Mouse (Mus musculus): Measurements from ENCODE around the gene Nelfa. TPM values are rescaled to one million over a fixed set of nuclear protein-coding genes. Genes with fewer than 3 reads are reported as not detected.

The Nelfa gene
- total and polyA plus RNA-seq, 3 experiments = 20.6 to 41.2 (median 23.9) TPM

- TF ChIP-seq ZKSCAN1 (IDR thresholded peaks at IDR 0.05; ENCODE audit: borderline replicate concordance, low read depth, low read length) (no peak), CHD1 (IDR thresholded peaks at IDR 0.05; ENCODE audit: low read depth, low read length) (no peak), ELF1 (IDR thresholded peaks at IDR 0.05; ENCODE audit: low read depth, low read length) (no peak), ZMIZ1 (IDR thresholded peaks at IDR 0.05; ENCODE audit: low read depth, low read length) (no peak), MAX (IDR thresholded peaks at IDR 0.05; ENCODE audit: low read length) (no peak)
These were observed 18.1 kb upstream of the Nelfa start (continued) for GRCm38 (mm10) chr5:33954354-33954753.

GRCm38 (mm10) chr5:33953471-33954185, 17.4 kb upstream of the Nelfa start:
- TF ChIP-seq ZC3H11A (IDR thresholded peaks at IDR 0.05; ENCODE audit: low read depth, low read length) (no peak), USF1 (IDR thresholded peaks at IDR 0.05; ENCODE audit: low read depth, low read length) (no peak), TCF12 (IDR thresholded peaks at IDR 0.05; ENCODE audit: low read depth, low read length) (no peak), IRF4 (IDR thresholded peaks at IDR 0.05; ENCODE audit: low read depth, low read length) (no peak), CHD2 (IDR thresholded peaks at IDR 0.05; ENCODE audit: low read length) (no peak)
- DNase-seq (ENCODE audit: extremely low read depth) = no peak
- H3K4me2 ChIP-seq (ENCODE audit: insufficient read depth, low read depth, poor library complexity, severe bottlenecking) = no peak overlapping the region
- H3K27me3 ChIP-seq (replicated peaks) = no peaks in the 10 kb centered on the region
- no peak overlapping the region for H3K9ac ChIP-seq (ENCODE audit: insufficient read depth, low read depth)
- H3K4me1 ChIP-seq (ENCODE audit: control insufficient read depth in 1 of 2, insufficient read depth in 2 of 2) = no peaks in the 10 kb centered on the region
- H3K4me3 ChIP-seq (replicated peaks in 1 of 3; ENCODE audit: low read depth in 2 of 3, low read length in 2 of 3, poor library complexity in 1 of 3) = no peak overlapping the region
- dilution Hi-C loops (cut with MboI; ENCODE audit: extremely low pct_ligation_motif_present, extremely low pct_unique_long_range_greater_than_20kb, low sequenced_read_pairs) = no loop called here
- no peaks in the 10 kb centered on the region for H3K79me2 ChIP-seq (replicated peaks; ENCODE audit: control insufficient read depth, extremely low read depth, insufficient read depth, poor library complexity, severe bottlenecking)
- peaks cover 14% of the 10 kb centered on the region for H3K9me3 ChIP-seq (replicated peaks; ENCODE audit: low read length)
- no peaks in the 10 kb centered on the region for H3K36me3 ChIP-seq (replicated peaks in 1 of 2; ENCODE audit: control insufficient read depth in 1 of 2, insufficient read depth in 1 of 2, low read length in 1 of 2)
- in situ Hi-C loops (cut with MboI; ENCODE audit: low pct_ligation_motif_present, low pct_unique_long_range_greater_than_20kb, low sequenced_read_pairs) = no loop called here
- no peak overlapping the region for H3K27ac ChIP-seq (ENCODE audit: insufficient read depth, low read depth)

- Histone ChIP-seq H3K27me3 (replicated peaks) (no peaks in the 10 kb centered on the region), H3K9ac (ENCODE audit: insufficient read depth, low read depth) (no peak overlapping the region), H3K4me2 (ENCODE audit: insufficient read depth, low read depth, poor library complexity, severe bottlenecking) (no peak overlapping the region), H3K36me3 (replicated peaks in 1 of 2; ENCODE audit: control insufficient read depth in 1 of 2, insufficient read depth in 1 of 2, low read length in 1 of 2) (no peaks in the 10 kb centered on the region), H3K27ac (ENCODE audit: insufficient read depth, low read depth) (no peak overlapping the region), H3K79me2 (replicated peaks; ENCODE audit: control insufficient read depth, extremely low read depth, insufficient read depth, poor library complexity, severe bottlenecking) (no peaks in the 10 kb centered on the region), H3K4me1 (ENCODE audit: control insufficient read depth in 1 of 2, insufficient read depth in 2 of 2) (no peaks in the 10 kb centered on the region), H3K9me3 (replicated peaks; ENCODE audit: low read length) (peaks cover 7% of the 10 kb centered on the region), H3K4me3 (replicated peaks in 1 of 3; ENCODE audit: low read depth in 2 of 3, low read length in 2 of 3, poor library complexity in 1 of 3) (no peak overlapping the region)
- in situ Hi-C loops (cut with MboI; ENCODE audit: low pct_ligation_motif_present, low pct_unique_long_range_greater_than_20kb, low sequenced_read_pairs) (no loop called here), dilution Hi-C loops (cut with MboI; ENCODE audit: extremely low pct_ligation_motif_present, extremely low pct_unique_long_range_greater_than_20kb, low sequenced_read_pairs) (no loop called here)
- no peak for DNase-seq (ENCODE audit: extremely low read depth)
- TF ChIP-seq MAFK (IDR thresholded peaks at IDR 0.05; ENCODE audit: insufficient replicate concordance, low read length) (no peak), ZKSCAN1 (IDR thresholded peaks at IDR 0.05; ENCODE audit: borderline replicate concordance, low read depth, low read length) (no peak), RCOR1 (conservative IDR thresholded peaks at IDR 0.05; ENCODE audit: low read depth, low read length) (no peak), NRF1 (IDR thresholded peaks at IDR 0.05; ENCODE audit: low read depth, low read length) (no peak), E2F4 (IDR thresholded peaks at IDR 0.05; ENCODE audit: insufficient replicate concordance, low read depth, low read length) (no peak), EP300 (IDR thresholded peaks at IDR 0.05; ENCODE audit: low read length) (no peak), MEF2A (IDR thresholded peaks at IDR 0.05; ENCODE audit: borderline replicate concordance, low read depth, low read length) (no peak), SIN3A (IDR thresholded peaks at IDR 0.05; ENCODE audit: low read length) (no peak), PAX5 (IDR thresholded peaks at IDR 0.05; ENCODE audit: low read length) (no peak), JUN (IDR thresholded peaks at IDR 0.05; ENCODE audit: insufficient read depth, low read depth, low read length) (no peak), IRF4 (IDR thresholded peaks at IDR 0.05; ENCODE audit: low read depth, low read length) (no peak), CHD1 (IDR thresholded peaks at IDR 0.05; ENCODE audit: low read depth, low read length) (no peak), POLR2A (IDR thresholded peaks at IDR 0.05; ENCODE audit: low read depth, low read length) (no peak), ELF1 (IDR thresholded peaks at IDR 0.05; ENCODE audit: low read depth, low read length) (no peak), MAZ (IDR thresholded peaks at IDR 0.05; ENCODE audit: low read depth, low read length) (no peak), ETS1 (conservative IDR thresholded peaks at IDR 0.05; ENCODE audit: low read depth, low read length) (no peak), UBTF (IDR thresholded peaks at IDR 0.05; ENCODE audit: low read depth, low read length) (no peak), CHD2 (IDR thresholded peaks at IDR 0.05; ENCODE audit: low read length) (no peak), BHLHE40 (IDR thresholded peaks at IDR 0.05; ENCODE audit: low read depth, low read length) (no peak), CTCF (conservative IDR thresholded peaks at IDR 0.05 in 1 of 2, IDR thresholded peaks at IDR 0.05 in 1 of 2; ENCODE audit: low read depth in 2 of 2, low read length in 2 of 2) (no peak)
These were observed 12.1 kb upstream of the Nelfa start for GRCm38 (mm10) chr5:33948314-33948713.
